Mouse (Mus musculus) monocyte, adult 2 months (primary cell): ENCODE results near the gene Frmd4a.
"Not testable (repeated sequence)": the region's sequence is repeated elsewhere in the genome, so short reads cannot be mapped to it uniquely, and the experiment has no call there.

ENCODE experiments used
- DNase-seq, 2 experiments: peaks; one replicate each; pipeline ENCODE4 v3.0.0; 2022; ENCODE audit warnings: low spot score in 2 of 2, low read depth in 1 of 2

The Frmd4a gene

DNA sequence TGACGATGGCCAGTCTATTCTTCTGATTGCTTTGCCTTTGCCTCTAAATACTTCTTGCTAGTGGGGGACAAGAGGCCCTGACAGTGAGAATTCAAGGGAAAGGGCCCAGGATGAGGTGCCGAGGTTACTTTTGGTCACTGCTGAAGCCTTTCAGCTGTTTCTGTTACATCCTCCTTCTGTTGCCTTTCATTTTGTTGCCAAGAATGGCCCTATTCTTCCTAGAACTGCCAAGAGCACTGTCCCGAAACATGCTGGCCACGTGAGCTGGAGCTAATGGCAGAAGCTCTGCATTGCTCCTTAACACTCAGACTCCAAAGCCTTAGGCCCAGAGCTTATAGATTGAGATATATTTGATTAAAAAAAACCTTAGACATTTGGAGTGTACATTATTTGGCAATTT, 178.5 kb downstream of the Frmd4a start:
- DNase-seq: no peak

GRCm38 (mm10) chr2:4209234-4209633, 191.7 kb downstream of the Frmd4a start:
- DNase-seq: no peak

DNA sequence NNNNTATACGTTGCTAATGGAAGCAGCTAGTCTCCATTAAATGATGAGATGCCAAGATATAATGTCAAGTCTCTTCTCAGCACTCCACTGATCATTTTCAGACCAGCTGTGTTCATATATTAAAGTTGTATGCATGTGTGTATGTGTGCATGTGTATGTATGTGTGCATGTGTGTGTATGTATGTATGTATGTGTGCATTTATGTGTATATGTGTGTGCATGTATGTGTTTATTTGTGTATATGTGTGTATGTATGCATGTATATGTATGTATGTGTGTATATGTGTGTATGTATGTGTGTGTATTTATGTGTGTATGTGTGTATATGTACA, 204.9 kb downstream of the Frmd4a start:
- DNase-seq: no peak

GRCm38 (mm10) chr2:4223316-4223715, 205.8 kb downstream of the Frmd4a start:
- no peak for DNase-seq

DNA sequence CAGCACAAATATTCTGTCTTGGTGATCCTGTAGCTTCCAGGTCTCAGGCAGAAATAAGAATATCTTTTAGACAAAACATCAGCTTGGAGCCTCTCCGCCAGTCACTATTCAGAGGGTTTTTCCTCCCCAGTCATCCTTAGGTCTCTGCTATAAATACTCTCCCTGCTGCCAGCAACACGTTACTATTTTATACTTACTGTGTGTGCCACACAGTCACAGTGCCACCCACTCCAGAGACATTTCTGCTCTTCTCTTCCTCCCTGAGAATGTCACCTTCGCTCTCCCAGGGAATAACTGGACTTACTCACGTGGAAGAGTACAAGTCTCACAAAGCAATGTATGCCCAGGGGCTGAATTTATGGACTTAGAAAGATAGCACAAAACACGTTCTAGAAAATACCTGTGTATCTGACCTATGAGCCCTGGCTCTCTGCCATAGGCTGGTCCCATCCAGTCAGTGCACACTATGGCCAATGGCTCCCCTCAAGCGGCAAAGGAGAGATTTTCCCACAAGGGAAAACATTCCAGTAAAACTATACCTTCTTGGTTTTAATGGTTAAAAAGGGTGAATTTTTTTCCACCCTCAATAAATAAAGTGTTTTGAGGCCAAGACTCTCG, 209.5 kb downstream of the Frmd4a start:
- DNase-seq: no peak

DNA sequence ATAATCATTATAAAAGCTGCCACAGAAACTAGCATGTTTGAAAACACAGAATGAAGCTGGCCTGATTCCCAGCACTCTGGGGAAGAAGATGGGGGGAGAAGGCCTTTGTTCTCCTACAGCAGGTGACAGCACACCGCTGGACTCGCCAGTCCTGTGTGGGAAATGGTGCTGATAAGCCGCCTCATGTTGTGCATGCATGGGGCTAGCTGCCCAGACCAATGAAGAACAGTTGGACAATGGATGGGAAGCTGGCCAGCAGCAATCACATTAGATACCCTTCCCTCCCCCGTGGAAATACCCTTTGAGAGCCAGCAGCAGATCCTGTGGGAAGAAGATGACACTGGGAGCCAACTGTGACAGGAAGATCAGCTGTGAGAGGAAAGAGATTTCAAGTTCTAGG, 210.0 kb downstream of the Frmd4a start:
- no peak for DNase-seq

- no peak for DNase-seq
Observed at GRCm38 (mm10) chr2:4228510-4228909, 211.0 kb downstream of the Frmd4a start.

DNA sequence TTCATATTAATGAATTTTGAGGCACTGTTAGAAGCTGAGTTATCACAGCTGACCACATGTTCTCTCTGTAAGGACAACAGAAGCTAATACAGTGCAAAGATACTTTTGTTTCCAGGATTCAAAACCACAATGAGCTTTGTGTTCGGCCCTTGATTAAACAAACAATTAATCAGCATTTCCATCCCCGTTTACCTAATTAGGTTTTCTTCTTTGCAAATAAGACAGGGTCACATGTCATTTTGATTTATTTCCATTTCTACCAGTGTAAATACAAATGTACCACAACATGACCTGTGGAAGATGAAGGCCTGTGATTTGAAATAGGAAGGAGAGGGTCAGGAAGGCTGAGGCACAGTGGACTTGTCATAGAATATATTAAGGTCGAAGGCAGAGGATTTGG, 214.8 kb downstream of the Frmd4a start:
- DNase-seq: no peak

GRCm38 (mm10) chr2:4232761-4233322, 215.3 kb downstream of the Frmd4a start:
- no peak for DNase-seq

DNA sequence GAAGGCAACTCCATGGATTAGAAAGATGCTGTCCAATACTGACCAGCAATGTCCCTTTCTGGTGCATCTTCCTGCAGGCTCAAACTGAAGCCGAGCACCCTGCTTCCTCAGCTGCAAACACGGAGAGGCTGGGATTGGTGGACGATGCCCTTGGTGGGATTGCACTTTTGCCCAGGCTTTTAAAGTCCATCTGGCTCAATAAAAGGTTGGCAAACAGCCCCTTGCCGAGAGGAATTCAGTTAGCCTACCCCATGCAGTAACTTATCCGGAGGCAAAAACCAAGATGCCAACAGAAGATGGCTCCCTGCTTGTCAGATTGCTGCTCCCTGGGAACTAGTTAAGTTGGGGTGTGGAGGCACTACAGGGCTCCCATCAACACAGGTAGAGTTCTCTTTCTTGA, 220.2 kb downstream of the Frmd4a start:
- DNase-seq: no peak

DNA sequence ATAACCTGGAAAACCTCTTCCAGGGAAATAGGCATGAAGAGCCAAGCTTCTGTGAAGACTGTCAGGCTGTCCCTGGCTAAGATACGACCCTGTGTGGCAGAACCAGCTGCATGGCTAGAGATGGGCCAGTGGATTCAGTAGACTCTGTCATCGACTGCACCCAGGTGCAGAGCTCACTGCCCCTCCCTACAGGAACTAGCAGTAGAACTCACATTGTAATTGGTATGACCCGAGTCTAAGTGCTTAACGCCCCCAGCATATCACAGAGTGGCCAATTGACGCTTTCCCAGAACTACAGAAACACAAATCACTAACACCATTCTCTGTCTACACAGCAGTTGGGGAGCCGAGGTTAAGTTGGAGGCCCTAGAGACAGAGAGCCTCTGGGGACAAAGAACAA, 232.2 kb downstream of the Frmd4a start:
- no peak for DNase-seq

GRCm38 (mm10) chr2:4252541-4253291, 235.2 kb downstream of the Frmd4a start:
- DNase-seq: no peak

- no peak for DNase-seq
Observed at GRCm38 (mm10) chr2:4253348-4253747, 235.8 kb downstream of the Frmd4a start.

GRCm38 (mm10) chr2:4254083-4254482, 236.6 kb downstream of the Frmd4a start:
- no peak for DNase-seq

GRCm38 (mm10) chr2:4256242-4256641, 238.7 kb downstream of the Frmd4a start:
- DNase-seq: no peak

DNA sequence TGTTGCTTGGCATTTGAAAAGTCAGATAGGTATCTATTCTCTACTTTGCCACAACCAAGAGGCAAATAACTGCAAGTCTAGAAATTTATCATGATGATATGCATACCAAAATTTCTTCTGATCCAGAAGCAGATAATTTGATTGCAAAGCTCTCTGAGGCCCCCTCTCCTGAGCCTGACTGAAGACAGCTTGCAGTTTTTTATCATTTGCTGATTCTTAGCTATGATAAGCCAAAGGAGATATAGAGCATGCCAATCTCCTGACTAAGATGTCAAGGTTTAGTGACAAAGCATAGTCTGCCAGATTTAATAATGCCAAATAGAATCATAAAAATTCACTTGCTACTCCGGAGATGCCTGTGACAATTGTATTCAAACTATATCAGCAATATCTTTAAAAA, 240.1 kb downstream of the Frmd4a start:
- no peak for DNase-seq

DNA sequence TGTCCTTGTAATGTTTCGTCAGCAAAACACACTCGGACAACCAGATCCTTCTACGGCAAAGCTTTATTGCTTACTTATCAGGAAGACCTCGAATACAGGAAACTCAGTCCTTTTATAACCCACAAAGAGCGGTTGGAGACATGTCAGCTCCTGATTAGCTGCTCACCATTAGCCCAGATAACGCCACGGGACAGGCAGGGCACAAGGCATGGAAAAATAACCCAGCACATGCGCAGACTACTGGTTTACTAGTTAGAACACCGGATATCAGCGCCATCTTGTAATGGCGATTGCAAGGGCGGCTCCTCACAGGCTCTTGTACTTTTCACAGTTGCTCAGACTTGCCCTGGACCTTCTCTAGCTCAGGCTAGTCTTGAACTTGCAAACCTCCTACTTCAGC, 241.3 kb downstream of the Frmd4a start:
- not testable (repeated sequence) for DNase-seq

GRCm38 (mm10) chr2:4260324-4261058, 243.0 kb downstream of the Frmd4a start:
- no peak for DNase-seq

GRCm38 (mm10) chr2:4262667-4263066, 245.2 kb downstream of the Frmd4a start:
- DNase-seq: no peak

- DNase-seq: no peak
Observed at GRCm38 (mm10) chr2:4267377-4267776, 249.9 kb downstream of the Frmd4a start.

DNA sequence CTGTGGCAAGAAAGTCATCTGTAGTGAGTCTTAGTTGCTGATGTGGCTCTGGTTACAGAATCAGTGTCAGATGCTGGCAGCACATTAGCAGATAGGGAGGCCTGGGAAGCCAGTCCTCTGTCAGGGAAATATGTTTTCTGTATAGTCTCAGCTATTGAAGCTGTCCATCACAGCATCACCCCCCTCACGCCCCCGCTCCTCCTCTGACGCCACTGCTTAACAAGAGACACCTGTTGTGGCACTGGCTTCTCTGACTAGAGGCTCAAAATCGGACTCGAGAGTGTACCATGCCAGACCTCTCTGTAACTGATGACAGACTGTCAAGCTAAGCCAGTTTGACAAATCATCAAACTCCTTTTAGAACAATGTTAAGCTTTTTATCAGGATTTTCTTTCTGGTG, 265.3 kb downstream of the Frmd4a start:
- no peak for DNase-seq

- peak in 1 of 2 experiments; percentile 5 for DNase-seq
Observed at GRCm38 (mm10) chr2:4285693-4286291, 268.3 kb downstream of the Frmd4a start.
